Mouse (Mus musculus): ENCODE measurements around the gene Enox1. TPM values are rescaled to one million over a fixed set of nuclear protein-coding genes. Genes with fewer than 3 reads are reported as not detected.

Enox1 gene
- polyA plus RNA-seq, 1 experiment = 0.32 TPM

- WGBS = 80% methylated on average over 11 of the region's 11 CpGs
These were observed 428.7 kb downstream of the Enox1 start for GRCm38 (mm10) chr14:77585031-77585800.

GRCm38 (mm10) chr14:77586033-77586432, 429.5 kb downstream of the Enox1 start:
- 83% methylated on average over 5 of the region's 5 CpGs for WGBS
- DNase-seq (ENCODE audit: low read depth, low spot score) = no peak

More at GRCm38 (mm10) chr14:77585031-77585800, 428.7 kb downstream of the Enox1 start:
- DNase-seq (ENCODE audit: low read depth, low spot score) = no peak

- 49% methylated on average over 5 of the region's 5 CpGs for WGBS
- DNase-seq (ENCODE audit: low read depth, low spot score) = no peak
These were observed 430.6 kb downstream of the Enox1 start for GRCm38 (mm10) chr14:77587182-77587581.

DNA sequence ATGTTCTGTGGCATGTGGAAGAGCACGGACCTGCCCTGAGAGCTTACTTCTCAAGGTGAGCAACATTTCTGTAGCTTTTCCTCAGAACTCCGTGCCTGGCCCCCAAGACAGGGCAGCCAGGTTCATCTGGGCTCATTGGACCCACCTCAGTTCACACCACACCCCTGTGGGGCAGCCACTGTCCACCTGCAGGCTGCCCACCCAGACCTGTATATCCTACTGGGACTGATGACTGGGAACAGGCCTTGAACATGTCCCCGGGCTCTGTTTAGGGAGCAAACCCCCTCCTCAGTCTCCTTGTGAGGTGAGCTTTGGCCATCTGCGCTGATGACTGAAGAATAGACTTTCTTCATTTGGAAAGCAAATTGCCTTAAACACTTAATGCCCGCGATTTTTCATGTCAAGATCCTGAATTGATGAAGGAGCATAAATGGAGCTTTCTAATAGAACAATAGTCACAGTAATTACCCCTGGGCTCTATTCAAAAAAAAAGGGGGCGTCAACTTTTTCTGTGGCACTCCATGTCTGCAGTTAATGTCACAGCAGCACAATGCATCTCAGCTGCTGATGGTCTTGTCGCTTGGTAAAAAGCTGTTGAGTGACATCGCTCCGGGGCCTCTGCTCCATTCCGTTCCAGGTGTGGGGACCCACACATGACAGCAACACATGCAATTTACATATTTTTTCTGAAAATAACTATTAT, 436.7 kb downstream of the Enox1 start:
- no peak for DNase-seq (ENCODE audit: low read depth, low spot score)
- WGBS = 94% methylated on average over 11 of the region's 11 CpGs

- no peak for DNase-seq (ENCODE audit: low read depth, low spot score)
- 55% methylated on average over 14 of the region's 14 CpGs for WGBS
These were observed 439.9 kb downstream of the Enox1 start for GRCm38 (mm10) chr14:77596216-77597175.

DNA sequence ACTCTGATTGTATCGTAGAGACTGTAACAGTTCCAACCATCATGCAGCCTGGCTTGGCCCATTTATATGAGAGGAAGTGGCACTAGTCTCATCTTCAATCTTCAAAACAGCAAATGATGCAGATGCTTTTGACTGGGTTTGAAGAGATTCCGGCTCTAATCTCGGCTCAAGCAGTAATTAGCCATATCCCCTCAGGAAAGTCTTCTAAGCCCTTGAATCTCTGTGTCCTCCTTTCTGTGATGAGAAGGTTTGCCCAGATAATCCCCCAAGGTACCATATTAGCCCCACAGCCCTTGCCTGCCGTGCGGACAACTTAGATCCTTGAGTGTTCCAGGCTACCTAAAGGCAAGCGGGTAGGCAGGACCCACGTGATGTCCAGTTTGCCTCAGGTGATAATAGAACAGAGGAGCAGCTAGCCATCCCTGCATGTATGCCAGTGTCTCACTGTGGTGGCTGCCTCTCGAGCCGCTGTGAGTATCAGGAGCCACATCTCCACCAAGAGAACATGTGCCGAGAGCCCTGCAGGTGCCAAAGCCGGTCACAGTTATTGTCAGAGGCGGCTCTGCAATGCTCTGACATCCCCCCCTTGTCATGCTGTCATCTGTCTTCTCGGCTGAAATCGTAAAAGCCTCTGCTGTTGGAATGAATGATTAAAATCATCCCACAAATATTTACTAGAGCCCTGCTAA, 442.6 kb downstream of the Enox1 start:
- WGBS = 73% methylated on average over 14 of the region's 14 CpGs

GRCm38 (mm10) chr14:77600773-77601172, 444.2 kb downstream of the Enox1 start:
- WGBS = 81% methylated on average over 1 of the region's 1 CpGs
- DNase-seq (ENCODE audit: low read depth, low spot score) = no peak

More for the DNA sequence above, 442.6 kb downstream of the Enox1 start:
- DNase-seq (ENCODE audit: low read depth, low spot score) = no peak

DNA sequence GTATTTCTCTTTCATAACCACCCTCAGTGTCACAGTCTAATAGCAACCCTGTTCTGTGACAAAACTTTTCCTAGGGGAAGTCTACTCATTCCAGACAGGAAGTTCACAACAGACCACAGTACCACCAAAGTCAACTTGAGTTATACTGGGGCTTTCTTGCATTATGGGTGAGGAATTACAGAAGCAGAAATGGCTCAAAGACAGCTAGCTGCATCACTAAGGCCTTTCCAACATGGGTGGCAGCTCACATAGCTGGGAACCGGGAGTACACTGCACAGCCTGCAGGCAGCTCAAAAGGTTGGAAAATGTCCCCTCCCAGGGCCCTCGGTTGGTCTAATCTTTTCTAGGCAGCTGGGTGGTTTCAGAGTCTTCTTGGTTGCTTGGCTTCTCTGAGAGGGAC, 444.9 kb downstream of the Enox1 start:
- WGBS = 91% methylated on average over 2 of the region's 2 CpGs
- no peak for DNase-seq (ENCODE audit: low read depth, low spot score)

- DNase-seq (ENCODE audit: low read depth, low spot score) = no peak
- 65% methylated on average over 5 of the region's 5 CpGs for WGBS
These were observed 451.7 kb downstream of the Enox1 start for GRCm38 (mm10) chr14:77608182-77608839.

GRCm38 (mm10) chr14:77615201-77615600, 458.6 kb downstream of the Enox1 start:
- WGBS = 94% methylated on average over 16 of the region's 16 CpGs

GRCm38 (mm10) chr14:77617250-77617649, 460.7 kb downstream of the Enox1 start:
- WGBS = 71% methylated on average over 6 of the region's 6 CpGs
- no peak for DNase-seq (ENCODE audit: low read depth, low spot score)

More at GRCm38 (mm10) chr14:77615201-77615600, 458.6 kb downstream of the Enox1 start:
- no peak for DNase-seq (ENCODE audit: low read depth, low spot score)

DNA sequence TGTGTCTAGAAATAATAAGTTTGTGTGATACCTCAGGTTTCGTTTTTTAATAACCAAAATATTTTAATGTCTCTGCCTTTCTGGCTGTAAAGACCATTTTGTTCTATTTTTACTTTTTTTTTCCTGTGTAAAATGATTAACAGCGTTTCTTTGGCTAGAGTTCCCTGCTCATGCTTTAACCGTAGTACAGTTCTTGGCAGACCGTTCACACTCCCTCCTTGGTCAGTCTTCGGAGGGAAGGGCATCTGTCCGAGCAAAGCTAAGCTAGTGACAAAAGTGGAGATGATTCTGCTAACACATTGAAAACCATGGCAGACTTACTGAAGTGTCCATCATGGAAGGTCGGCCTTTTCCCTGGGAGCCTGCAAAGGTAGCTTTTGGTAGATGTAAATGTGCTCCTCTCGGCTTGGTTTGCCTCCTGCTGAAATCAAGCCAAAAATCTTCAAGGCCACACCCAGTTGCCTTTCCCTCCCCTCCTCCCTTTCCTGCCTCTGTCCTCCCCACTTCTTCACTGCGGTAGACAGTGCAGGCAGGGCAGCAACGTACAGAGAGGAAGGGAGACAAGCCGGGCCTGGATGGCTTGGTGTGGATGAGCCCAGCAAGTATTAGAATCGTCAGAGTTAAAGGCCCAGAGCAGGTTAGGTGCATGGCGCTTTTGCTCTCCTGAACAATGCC, 461.7 kb downstream of the Enox1 start:
- 59% methylated on average over 13 of the region's 13 CpGs for WGBS
- DNase-seq (ENCODE audit: low read depth, low spot score) = no peak

- no peak for DNase-seq (ENCODE audit: low read depth, low spot score)
- 79% methylated on average over 4 of the region's 4 CpGs for WGBS
These were observed 465.1 kb downstream of the Enox1 start for GRCm38 (mm10) chr14:77621473-77622264.

DNA sequence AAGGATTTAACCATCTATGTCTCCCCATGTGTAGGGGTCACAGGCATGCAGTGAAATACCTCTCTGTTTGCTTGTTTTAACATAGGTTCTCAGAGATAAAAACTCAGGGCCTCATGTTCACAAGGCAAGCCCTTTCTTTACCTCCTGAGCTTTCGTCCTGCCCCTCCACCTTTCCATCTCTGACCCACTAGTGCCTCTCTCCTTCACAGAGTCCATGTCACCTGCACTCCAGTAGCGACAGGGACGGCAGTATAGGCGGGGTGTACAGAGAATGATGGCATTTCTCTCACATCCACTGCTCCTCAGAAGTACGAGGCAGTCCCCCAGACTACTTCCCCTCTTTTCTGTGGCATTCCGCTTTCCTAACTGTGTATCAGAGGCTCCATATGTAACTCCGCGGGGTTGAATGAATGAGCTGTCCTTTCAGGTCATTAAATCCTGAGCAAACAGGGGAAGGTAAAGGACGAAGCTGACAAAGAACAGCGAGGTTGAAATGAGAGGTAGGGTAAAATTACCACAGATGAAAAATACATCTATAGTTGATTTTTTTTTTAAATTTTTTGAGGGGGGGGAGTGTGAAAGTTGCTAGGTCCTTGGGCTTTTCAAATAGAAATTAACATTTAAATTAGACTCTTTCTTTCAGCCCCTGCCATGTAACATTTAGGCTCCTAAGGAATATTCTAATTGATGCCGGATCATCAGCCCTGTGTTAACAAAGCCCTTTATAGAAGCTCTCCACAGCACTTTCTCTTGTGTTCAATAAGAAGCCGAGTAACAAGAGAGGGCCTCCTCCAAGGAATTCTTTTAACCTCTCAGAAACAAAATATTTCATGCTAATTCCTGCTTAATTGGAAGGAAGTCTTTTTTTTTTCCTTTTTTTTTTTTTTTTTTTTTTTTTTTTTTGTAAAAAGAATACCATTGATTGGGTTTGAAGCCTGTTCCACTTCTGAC, 470.3 kb downstream of the Enox1 start:
- no peak for DNase-seq (ENCODE audit: low read depth, low spot score)
- 71% methylated on average over 12 of the region's 12 CpGs for WGBS

- DNase-seq (ENCODE audit: low read depth, low spot score) = no peak
- 89% methylated on average over 10 of the region's 10 CpGs for WGBS
These were observed 476.1 kb downstream of the Enox1 start for GRCm38 (mm10) chr14:77632466-77633171.

DNA sequence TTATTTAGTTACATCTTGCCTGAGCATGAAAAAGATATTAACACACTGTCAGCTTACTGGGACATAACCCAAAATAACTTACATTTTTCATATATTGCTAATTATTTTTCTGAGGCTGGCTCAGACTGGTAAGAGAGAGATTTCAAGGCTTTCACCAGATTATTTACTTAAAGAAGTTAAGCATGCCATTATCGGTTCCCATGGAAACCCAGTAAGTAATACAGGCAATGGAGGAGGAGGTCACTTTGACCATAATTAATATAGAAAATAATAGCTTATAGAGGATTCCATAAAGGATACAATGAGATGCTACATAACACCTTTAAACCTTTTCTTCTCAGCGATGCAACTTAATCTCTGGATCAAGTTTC, 476.6 kb downstream of the Enox1 start:
- DNase-seq (ENCODE audit: low read depth, low spot score) = no peak
- 73% methylated on average over 2 of the region's 2 CpGs for WGBS
